Mouse (Mus musculus): Measurements from ENCODE around the gene Ace3.

The Ace3 gene

DNA sequence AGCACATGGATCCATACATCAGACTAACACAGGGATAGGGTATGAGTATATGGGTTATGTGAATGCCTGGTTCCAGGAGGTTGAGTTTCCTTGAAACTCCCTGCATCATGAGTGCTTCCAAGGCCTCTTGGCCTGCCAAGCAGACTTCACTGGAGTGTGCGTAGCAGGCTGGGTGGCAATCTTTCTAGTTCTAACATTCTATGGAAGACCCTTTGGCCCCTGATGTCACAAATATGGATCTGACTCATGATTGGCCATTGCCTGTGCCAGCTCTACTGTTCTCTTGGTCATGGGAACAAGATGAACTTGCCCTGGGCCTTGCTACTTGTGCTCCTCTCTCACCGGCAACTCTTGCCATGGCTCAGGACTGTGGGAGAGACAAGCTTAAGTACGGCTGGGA, at the start of gene Ace3:
Gene Ace3, plus strand, starts transcription at position 301 of the 400 bp plus-strand sequence.
- in situ Hi-C loops (cut with MboI; ENCODE audit: unreplicated experiment in 2 of 2) = loop anchor here in 1 of 2 experiments (10.0 kb wide), 1 partner anchor 400 kb away; no protein-coding TSS in a partner anchor

GRCm38 (mm10) chr11:105944770-105945672, 49.5 kb upstream of the Ace3 start:
- in situ Hi-C loops (cut with MboI; ENCODE audit: unreplicated experiment in 2 of 2) = loop anchor here in 1 of 2 experiments (10.0 kb wide), 1 partner anchor 70 kb away; no protein-coding TSS in a partner anchor

DNA sequence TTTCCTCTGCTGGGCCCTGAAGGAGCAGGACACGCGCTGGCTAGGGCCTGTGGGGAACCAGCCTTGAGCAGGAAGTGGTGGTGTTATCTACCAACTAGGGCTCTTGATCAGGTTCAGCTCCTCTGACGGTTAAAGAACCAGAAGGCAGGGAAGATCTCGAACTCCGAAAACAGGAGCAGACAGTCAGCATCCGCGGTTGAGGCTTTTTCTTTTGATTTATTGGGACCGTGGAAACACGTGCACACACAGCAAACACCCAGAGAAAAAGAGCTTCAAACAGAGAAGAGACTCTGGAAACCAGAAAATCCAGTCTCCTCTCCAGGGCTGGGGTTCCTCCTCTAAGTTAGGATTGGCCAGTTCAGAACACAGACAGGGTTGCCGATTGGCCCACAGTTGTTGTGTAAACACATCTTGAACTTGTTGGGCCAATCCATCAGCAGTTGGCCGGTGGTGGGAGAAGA, 47.8 kb upstream of the Ace3 start:
- in situ Hi-C loops (cut with MboI; ENCODE audit: unreplicated experiment in 2 of 2) = loop anchor here in 1 of 2 experiments (10.0 kb wide), 1 partner anchor 68 kb away; no protein-coding TSS in a partner anchor

DNA sequence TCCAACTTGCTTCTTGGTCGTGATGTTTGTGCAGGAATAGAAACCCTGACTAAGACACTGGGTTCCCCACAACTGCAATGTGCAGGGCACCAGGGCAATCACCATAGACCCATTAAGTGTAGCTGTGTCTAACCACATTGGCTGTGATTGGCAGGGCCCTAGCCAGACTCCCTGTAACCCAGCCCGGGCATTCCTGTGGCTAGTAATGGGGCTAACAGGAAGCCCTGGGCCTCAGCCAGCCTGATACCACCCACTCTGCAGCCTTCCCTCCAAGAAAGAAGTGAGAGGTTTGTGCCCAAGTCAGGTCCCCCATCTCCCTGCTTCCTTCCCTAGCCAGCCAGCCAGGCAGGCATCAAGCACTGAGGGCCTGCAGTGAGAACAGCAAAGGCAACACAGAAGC, 46.2 kb upstream of the Ace3 start:
- in situ Hi-C loops (cut with MboI; ENCODE audit: unreplicated experiment in 2 of 2) = loop anchor here in 1 of 2 experiments (10.0 kb wide), 1 partner anchor 67 kb away; no protein-coding TSS in a partner anchor

DNA sequence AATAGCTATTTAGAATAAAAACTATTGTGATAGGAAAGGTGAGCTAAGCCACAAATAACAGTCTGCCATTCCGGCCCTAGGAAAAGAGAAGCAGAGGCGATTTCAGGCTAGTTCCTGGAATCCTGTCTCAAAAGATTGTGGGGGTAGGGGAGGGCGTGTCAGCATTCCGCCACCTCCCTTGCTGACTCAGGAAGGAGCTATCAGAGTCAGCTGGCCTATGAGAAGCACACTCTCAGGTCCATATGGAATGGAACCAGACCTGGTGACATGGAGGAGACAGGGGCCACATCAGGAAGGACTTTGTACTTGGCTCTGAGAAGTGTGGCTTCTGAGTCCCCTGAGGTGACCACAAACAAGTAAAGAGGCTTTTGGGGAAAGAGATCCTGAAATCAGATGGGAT, 44.0 kb upstream of the Ace3 start:
- in situ Hi-C loops (cut with MboI; ENCODE audit: unreplicated experiment in 2 of 2) = no loop called here

- in situ Hi-C loops (cut with MboI; ENCODE audit: unreplicated experiment in 2 of 2) = no loop called here
Observed at GRCm38 (mm10) chr11:105951601-105952044, 42.9 kb upstream of the Ace3 start.

DNA sequence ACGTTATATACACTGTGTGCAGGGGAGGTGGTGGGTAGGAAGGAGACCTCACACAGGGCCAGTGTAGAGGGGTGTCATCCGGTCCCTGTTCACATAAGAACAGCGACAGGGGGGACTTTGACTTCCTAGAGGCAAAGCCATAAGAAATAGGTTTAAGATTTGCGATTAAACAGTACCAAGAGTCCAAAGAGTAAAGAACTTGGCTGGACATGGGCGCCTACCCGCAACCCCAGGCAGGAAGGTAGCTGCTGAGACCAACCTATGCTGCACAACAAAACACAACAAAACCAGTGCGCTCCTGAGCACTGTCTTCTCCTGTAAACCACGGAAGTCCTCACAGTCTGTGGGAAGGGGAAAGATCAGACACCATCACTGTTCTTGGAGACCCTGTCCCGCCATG, 42.4 kb upstream of the Ace3 start:
- in situ Hi-C loops (cut with MboI; ENCODE audit: unreplicated experiment in 2 of 2) = no loop called here

GRCm38 (mm10) chr11:105952911-105953386, 41.5 kb upstream of the Ace3 start, which contains the start of gene Cyb561:
TSS of gene Cyb561 (minus strand) at chr11:105953336.
- in situ Hi-C loops (cut with MboI; ENCODE audit: unreplicated experiment in 2 of 2) = no loop called here

DNA sequence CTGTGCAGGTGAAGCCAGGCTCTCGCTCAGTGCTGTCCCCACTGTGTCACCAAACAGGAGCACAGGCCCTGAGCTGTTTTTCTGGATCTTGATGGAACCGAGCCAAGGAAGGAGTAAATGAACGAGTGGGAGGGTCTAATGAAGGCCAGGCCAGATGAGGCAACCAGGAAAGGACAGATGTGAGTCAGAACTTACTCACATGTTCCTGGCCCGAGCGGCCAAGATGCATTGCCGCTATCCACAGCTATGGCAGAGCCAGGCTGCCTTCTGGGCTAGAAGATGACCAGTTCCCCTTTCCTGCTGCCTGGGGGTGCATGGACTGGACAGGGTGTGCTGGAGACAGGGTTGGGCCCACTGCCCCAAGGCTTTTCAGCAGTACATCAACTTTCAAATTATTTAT, 41.1 kb upstream of the Ace3 start:
- in situ Hi-C loops (cut with MboI; ENCODE audit: unreplicated experiment in 2 of 2) = no loop called here

DNA sequence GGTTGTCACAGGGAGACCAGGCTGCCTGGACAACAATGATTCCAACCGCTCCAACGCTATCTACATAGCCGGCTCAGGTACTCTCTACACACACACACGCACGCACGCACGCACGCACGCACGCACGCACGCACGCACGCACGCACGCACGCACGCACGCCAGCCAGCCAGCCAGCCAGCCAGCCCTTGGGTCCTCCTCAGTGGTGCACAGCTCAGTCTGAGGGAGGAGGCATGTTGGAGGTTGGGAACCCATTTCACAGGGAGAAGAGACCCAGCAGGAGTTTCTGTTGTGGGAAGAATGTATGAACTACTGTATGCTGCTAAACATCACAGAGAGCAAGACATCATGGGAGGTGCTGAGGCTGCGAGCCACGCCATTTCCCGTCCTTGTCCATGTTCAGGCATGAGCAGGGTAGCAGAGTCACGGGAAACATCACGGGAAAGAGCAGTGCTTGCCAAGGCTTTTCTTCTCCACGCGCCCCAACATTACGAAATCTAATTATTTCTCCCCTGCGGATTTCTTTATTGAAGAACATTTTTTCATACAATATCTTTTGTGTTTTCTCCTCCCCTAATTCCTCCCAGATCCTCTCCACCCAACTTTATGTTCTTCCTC, 38.6 kb upstream of the Ace3 start:
- in situ Hi-C loops (cut with MboI; ENCODE audit: unreplicated experiment in 2 of 2) = no loop called here

- in situ Hi-C loops (cut with MboI; ENCODE audit: unreplicated experiment in 2 of 2) = no loop called here
Observed at GRCm38 (mm10) chr11:105957501-105957900, 37.0 kb upstream of the Ace3 start.

- in situ Hi-C loops (cut with MboI; ENCODE audit: unreplicated experiment in 2 of 2) = no loop called here
Observed at GRCm38 (mm10) chr11:105958566-105958965, 35.9 kb upstream of the Ace3 start.

GRCm38 (mm10) chr11:105959355-105959754, 35.1 kb upstream of the Ace3 start:
- in situ Hi-C loops (cut with MboI; ENCODE audit: unreplicated experiment in 2 of 2) = no loop called here

- in situ Hi-C loops (cut with MboI; ENCODE audit: unreplicated experiment in 2 of 2) = no loop called here
Observed at GRCm38 (mm10) chr11:105964691-105965090, 29.8 kb upstream of the Ace3 start.

DNA sequence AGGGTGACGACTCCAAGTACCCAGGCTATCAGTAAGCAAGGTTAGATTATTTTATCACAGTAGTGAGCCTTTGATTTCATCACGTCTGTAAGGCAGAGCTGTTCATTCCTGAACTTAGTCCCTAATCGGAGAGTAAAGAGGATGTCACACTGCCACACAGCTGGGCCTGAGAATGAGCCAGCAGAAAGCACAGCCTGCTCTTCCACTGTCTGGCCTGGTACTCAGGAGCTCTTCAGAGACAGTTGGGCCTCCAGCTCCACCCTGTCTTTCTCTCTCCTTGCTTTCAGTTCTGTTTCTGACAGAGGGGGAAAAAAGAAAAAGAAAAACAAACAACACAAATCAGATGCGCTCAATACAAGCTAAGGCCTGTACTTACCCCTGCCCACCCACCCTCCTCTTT, 28.2 kb upstream of the Ace3 start:
- in situ Hi-C loops (cut with MboI; ENCODE audit: unreplicated experiment in 2 of 2) = no loop called here

GRCm38 (mm10) chr11:105967741-105968574, 26.5 kb upstream of the Ace3 start, which contains the start of gene Ace:
TSS of gene Ace (plus strand) at chr11:105967945.
- in situ Hi-C loops (cut with MboI; ENCODE audit: unreplicated experiment in 2 of 2) = no loop called here

DNA sequence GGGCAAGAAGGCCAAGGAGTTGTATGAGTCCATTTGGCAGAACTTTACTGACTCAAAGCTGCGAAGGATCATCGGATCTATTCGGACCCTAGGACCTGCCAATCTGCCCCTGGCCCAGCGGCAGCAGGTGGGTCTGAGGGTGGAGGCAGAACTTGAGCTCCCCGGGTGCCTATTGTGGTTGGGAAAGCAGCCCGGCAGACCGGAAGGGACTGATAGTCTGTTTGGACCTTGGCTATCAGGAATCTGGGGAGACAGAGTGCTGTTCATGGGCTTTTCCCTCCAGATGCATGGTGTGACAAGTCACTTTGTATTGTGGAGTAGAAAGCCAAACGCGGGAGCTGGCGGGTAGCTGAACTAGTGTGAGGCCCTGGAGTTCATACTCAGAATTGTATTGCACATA, 25.5 kb upstream of the Ace3 start:
- in situ Hi-C loops (cut with MboI; ENCODE audit: unreplicated experiment in 2 of 2) = no loop called here

GRCm38 (mm10) chr11:105969516-105969915, 25.0 kb upstream of the Ace3 start:
- in situ Hi-C loops (cut with MboI; ENCODE audit: unreplicated experiment in 2 of 2) = no loop called here

- in situ Hi-C loops (cut with MboI; ENCODE audit: unreplicated experiment in 2 of 2) = no loop called here
Observed at GRCm38 (mm10) chr11:105974593-105974992, 19.9 kb upstream of the Ace3 start.

DNA sequence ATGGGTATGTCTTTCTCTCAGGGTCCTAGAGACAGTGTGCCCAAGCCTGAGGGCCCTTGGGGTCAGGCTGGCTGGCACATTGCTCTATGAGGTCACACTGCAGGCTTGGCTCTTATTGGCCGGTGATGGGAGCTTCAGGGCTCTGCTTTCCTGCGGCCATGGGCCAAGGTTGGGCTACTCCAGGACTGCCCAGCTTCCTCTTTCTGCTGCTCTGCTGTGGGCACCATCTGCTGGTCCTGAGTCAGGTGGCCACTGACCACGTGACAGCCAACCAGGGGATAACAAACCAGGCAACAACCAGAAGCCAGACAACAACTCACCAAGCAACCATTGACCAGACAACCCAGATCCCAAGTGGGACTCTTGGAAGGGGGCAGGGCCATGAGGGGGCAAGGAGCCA, 19.4 kb upstream of the Ace3 start:
- in situ Hi-C loops (cut with MboI; ENCODE audit: unreplicated experiment in 2 of 2) = no loop called here
